Mouse (Mus musculus) heart, postnatal 0 days (tissue): ENCODE data around the gene Arhgap23. TPM values are rescaled to one million over a fixed set of nuclear protein-coding genes. Genes with fewer than 3 reads are reported as not detected.
A peak's percentile ranks its signal among the peaks of the same experiment; 100 is the strongest.

Source experiments
- ATAC-seq: fragments of 200-750 bp; cut with Nextera tagmentation; 2 replicates; pipeline ENCODE4 v1.8.0; 2017; ENCODE audit warnings: low read depth, moderate number of reproducible peaks, moderate library complexity; ENCODE audit not compliant: insufficient read depth
- DNase-seq: peaks from one replicate; pipeline ENCODE4 v3.0.0-alpha.2; 2016; ENCODE audit warnings: low spot score
- H3K27ac ChIP-seq: fragments of 300-500 bp; sonication (generic); 2 replicates; pipeline ENCODE4 v1.5.1; 2014; ENCODE audit warnings: low read depth, mild to moderate bottlenecking
- H3K27me3 ChIP-seq: fragments of 300-500 bp; sonication (generic); 2 replicates; pipeline ENCODE4 v1.6.1; 2014; ENCODE audit warnings: low read length, mixed read lengths; ENCODE audit not compliant: control insufficient read depth, insufficient read depth
- H3K36me3 ChIP-seq: fragments of 300-500 bp; sonication (generic); replicated peaks from 2 replicates; pipeline ENCODE4 v1.6.1; 2014; ENCODE audit warnings: low read length, mixed read lengths; ENCODE audit not compliant: control insufficient read depth, insufficient read depth
- H3K4me1 ChIP-seq: fragments of 300-500 bp; sonication (generic); 2 replicates; pipeline ENCODE4 v1.6.1; 2014; ENCODE audit warnings: antibody characterized with exemption; ENCODE audit not compliant: control insufficient read depth, insufficient read depth
- H3K4me2 ChIP-seq: fragments of 300-500 bp; sonication (generic); 2 replicates; pipeline ENCODE4 v1.6.1; 2014; ENCODE audit warnings: low read depth, mild to moderate bottlenecking, low read length, moderate library complexity
- H3K4me3 ChIP-seq: fragments of 300-500 bp; sonication (generic); 2 replicates; pipeline ENCODE4 v1.5.1; 2014; ENCODE audit warnings: low read depth, low read length
- H3K9ac ChIP-seq: fragments of 300-500 bp; sonication (generic); replicated peaks from 2 replicates; pipeline ENCODE4 v1.6.1; 2014; ENCODE audit warnings: low read depth, low read length, mixed read lengths
- H3K9me3 ChIP-seq: fragments of 300-500 bp; sonication (generic); replicated peaks from 2 replicates; pipeline ENCODE4 v1.6.1; 2016; ENCODE audit warnings: low read length; ENCODE audit not compliant: control insufficient read depth
- CTCF ChIP-seq: IDR thresholded peaks from 2 replicates; pipeline ENCODE4 v1.5.1; 2016; ENCODE audit warnings: antibody characterized with exemption, control low read depth, low read depth
- EP300 ChIP-seq: IDR thresholded peaks from 2 replicates; pipeline ENCODE4 v1.6.1; 2016; ENCODE audit warnings: antibody characterized with exemption, low read depth
- WGBS: fragments of 180-500 bp; shearing (Covaris S2); extraction: QIAGEN DNeasy Blood & Tissue Kit; methylation state at CpG from one replicate; pipeline ENCODE4 v1.1.7; 2014; 5-methylcytosine and 5-hydroxymethylcytosine counted together
- polyA plus RNA-seq: library from polyadenylated mRNA; unstranded; fragments of >200 nt; fragmentation: Nextera tagmentation; extraction: Ambion mirVana; gene quantifications from 2 replicates; pipeline ENCODE4 v1.2.1, GENCODE M21; 2015
- total RNA-seq: library from RNA; depleted of rRNA; stranded (reverse); fragments of >200 nt; gene quantifications from 2 replicates; pipeline ENCODE4 v1.2.3, GENCODE M21; 2014; ENCODE audit warnings: low replicate concordance

Gene Arhgap23
- total and polyA plus RNA-seq, 2 experiments from 2014 or later, result 3.8 to 44.0 TPM

- no peaks in the 10 kb centered on the region for H3K4me1 ChIP-seq
- no peak for ATAC-seq
- no peak for DNase-seq
- no peak overlapping the region for H3K27ac ChIP-seq
- H3K9me3 ChIP-seq, result no peaks in the 10 kb centered on the region
- no peak overlapping the region for H3K4me3 ChIP-seq
- TF ChIP-seq CTCF, result no peak
- TF ChIP-seq EP300, result no peak
- 86% methylated on average over 6 of the region's 6 CpGs for WGBS
- no peak overlapping the region for H3K9ac ChIP-seq
- peaks cover 32% of the 10 kb centered on the region for H3K27me3 ChIP-seq
- H3K36me3 ChIP-seq, result no peaks in the 10 kb centered on the region
- H3K4me2 ChIP-seq, result no peak overlapping the region
Measured at GRCm38 (mm10) chr11:97525313-97525712, 110.0 kb downstream of the Arhgap23 start.

- ATAC-seq (no peak), DNase-seq (no peak)
- Histone ChIP-seq H3K27me3 (peaks cover 36% of the 10 kb centered on the region), H3K36me3 (no peaks in the 10 kb centered on the region), H3K9me3 (no peaks in the 10 kb centered on the region), H3K4me2 (no peak overlapping the region), H3K27ac (no peak overlapping the region), H3K4me3 (no peak overlapping the region), H3K4me1 (no peaks in the 10 kb centered on the region), H3K9ac (no peak overlapping the region)
- WGBS, result 62% methylated on average over 18 of the region's 18 CpGs
- no peak for TF ChIP-seq EP300
- no peak for TF ChIP-seq CTCF
Measured at GRCm38 (mm10) chr11:97528282-97528808, 113.0 kb downstream of the Arhgap23 start.

GRCm38 (mm10) chr11:97530069-97530468 lies 114.7 kb downstream of the Arhgap23 start:
- no peak for ATAC-seq
- no peaks in the 10 kb centered on the region for H3K36me3 ChIP-seq
- DNase-seq, result no peak
- WGBS, result 79% methylated on average over 6 of the region's 6 CpGs
- no peak overlapping the region for H3K9ac ChIP-seq
- no peak overlapping the region for H3K27ac ChIP-seq
- no peak for TF ChIP-seq CTCF
- no peak for TF ChIP-seq EP300
- no peaks in the 10 kb centered on the region for H3K9me3 ChIP-seq
- no peak overlapping the region for H3K4me3 ChIP-seq
- H3K4me2 ChIP-seq, result no peak overlapping the region
- peaks cover 50% of the 10 kb centered on the region for H3K27me3 ChIP-seq
- H3K4me1 ChIP-seq, result no peaks in the 10 kb centered on the region

GRCm38 (mm10) chr11:97530961-97531360 lies 115.6 kb downstream of the Arhgap23 start:
- DNase-seq (no peak), ATAC-seq (no peak)
- H3K9ac ChIP-seq, result no peak overlapping the region
- H3K27ac ChIP-seq, result no peak overlapping the region
- 48% methylated on average over 5 of the region's 5 CpGs for WGBS
- no peak for TF ChIP-seq CTCF
- no peak for TF ChIP-seq EP300
- peaks cover 59% of the 10 kb centered on the region for H3K27me3 ChIP-seq
- no peak overlapping the region for H3K4me2 ChIP-seq
- H3K36me3 ChIP-seq, result no peaks in the 10 kb centered on the region
- no peak overlapping the region for H3K4me3 ChIP-seq
- H3K9me3 ChIP-seq, result no peaks in the 10 kb centered on the region
- H3K4me1 ChIP-seq, result no peaks in the 10 kb centered on the region

- no peaks in the 10 kb centered on the region for H3K9me3 ChIP-seq
- H3K27me3 ChIP-seq, result peaks cover 60% of the 10 kb centered on the region
- DNase-seq (peak; percentile 83), ATAC-seq (peak; percentile 75)
- TF ChIP-seq CTCF (peak; percentile 97), EP300 (no peak)
- H3K9ac ChIP-seq, result no peak overlapping the region
- H3K36me3 ChIP-seq, result no peaks in the 10 kb centered on the region
- H3K27ac ChIP-seq, result no peak overlapping the region
- peak overlapping the region; percentile 82 for H3K4me2 ChIP-seq
- peak overlapping the region; percentile 45 for H3K4me3 ChIP-seq
- H3K4me1 ChIP-seq, result no peaks in the 10 kb centered on the region
- WGBS, result 5% methylated on average over 46 of the region's 46 CpGs
Measured at GRCm38 (mm10) chr11:97531381-97532260, 116.3 kb downstream of the Arhgap23 start.
